Mouse (Mus musculus) liver, embryonic 14.5 days (tissue): ENCODE measurements at regions not wholly inside any gene's neighbourhood (a gene's known extent, or its start where the extent isn't known, plus 50 kb on each side); places are given as distances from the start of the nearest gene placed in this dataset.

ENCODE experiments used
- CTCF ChIP-seq: IDR thresholded peaks from 2 replicates; pipeline ENCODE4 v1.5.1; 2016; ENCODE audit warnings: antibody characterized with exemption, low read depth, control low read depth
- EP300 ChIP-seq: IDR thresholded peaks from 2 replicates; pipeline ENCODE4 v1.6.1; 2016; ENCODE audit warnings: antibody characterized with exemption, low read depth

DNA sequence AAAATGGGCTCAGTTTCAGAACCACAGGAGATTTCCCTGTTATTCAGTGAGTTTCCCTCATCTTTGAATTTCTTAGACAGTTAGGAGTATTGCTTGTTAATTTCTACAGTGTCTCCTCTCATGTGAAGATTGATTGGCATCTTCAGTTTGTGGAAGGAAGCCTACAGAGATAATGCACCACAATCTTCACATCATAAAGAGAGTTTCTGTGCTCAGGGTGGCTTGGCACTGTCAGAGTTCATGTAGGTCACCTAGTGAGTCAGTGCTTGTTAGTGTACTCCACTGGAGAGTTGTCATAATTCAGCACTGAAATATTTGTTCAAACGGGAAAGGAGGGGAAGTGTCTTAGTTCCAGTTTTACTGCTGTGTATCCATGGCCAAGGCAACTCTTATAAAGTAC is 74.6 kb upstream of the Cdh11 start:
- TF ChIP-seq CTCF (no peak), EP300 (no peak)
